Mouse (Mus musculus): ENCODE measurements around the gene Cfap221. TPM values are rescaled to one million over a fixed set of nuclear protein-coding genes. Genes with fewer than 3 reads are reported as not detected.

Cfap221 gene
- total and polyA plus RNA-seq, 2 experiments = not detected

DNA sequence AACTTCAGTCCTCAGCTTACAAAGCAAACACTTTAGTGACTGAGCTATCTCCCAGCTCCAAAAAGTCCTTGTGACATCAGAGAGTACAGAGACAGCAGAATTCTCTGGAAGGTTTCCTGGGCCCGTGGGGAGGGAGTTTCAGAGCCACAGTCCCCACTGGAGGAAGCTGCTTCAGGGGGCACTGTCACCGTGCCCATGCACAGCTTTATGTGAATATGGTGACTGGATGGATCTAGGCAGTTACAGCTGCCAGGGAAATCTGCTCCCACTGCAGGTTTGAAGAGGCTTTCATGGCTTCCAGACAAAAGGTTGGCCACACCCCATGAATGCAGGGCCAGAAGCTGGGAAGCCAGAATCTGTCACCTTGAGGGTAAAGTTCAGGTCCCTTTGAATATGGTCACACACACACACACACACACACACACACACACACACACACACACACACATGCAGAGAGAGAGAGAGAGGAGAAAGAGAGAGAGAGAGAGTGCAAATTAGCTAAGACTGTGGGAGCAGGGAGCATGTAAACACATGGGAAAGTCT lies 89.8 kb downstream of the Cfap221 start:
- Histone ChIP-seq H3K27ac (replicated peaks; ENCODE audit: insufficient read depth, low read depth, low read length) (peak overlapping the region; percentile 33), H3K4me1 (ENCODE audit: control insufficient read depth, insufficient read depth, low read length) (0 out of 2 replicates have a peak, but pooled peaks cover 4% of the 10 kb centered on the region), H3K4me3 (ENCODE audit: insufficient read depth, low read depth, low read length) (no peak overlapping the region), H3K9ac (ENCODE audit: low read depth, low read length) (no peak overlapping the region), H3K27me3 (ENCODE audit: control insufficient read depth, insufficient read depth, low read length) (no peaks in the 10 kb centered on the region), H3K79me2 (ENCODE audit: control insufficient read depth, insufficient read depth, low read length) (no peaks in the 10 kb centered on the region), H3K36me3 (ENCODE audit: control insufficient read depth, insufficient read depth, low read length) (no peaks in the 10 kb centered on the region; the same call in 1 of the 2 replicates)
- 24% methylated on average over 2 of the region's 2 CpGs for WGBS
- TF ChIP-seq CTCF (IDR thresholded peaks at IDR 0.05; ENCODE audit: low read depth, low read length) (no peak), POLR2A (IDR thresholded peaks at IDR 0.05; ENCODE audit: extremely low read depth, insufficient read depth, low read length) (no peak)
- peak; percentile 82 for DNase-seq (ENCODE audit: extremely low read depth, low read depth, low spot score)

GRCm38 (mm10) chr1:119903231-119903620 lies 93.8 kb downstream of the Cfap221 start:
- WGBS = 78% methylated on average over 6 of the region's 6 CpGs
- no peaks in the 10 kb centered on the region for H3K27me3 ChIP-seq (ENCODE audit: control insufficient read depth, insufficient read depth, low read length)
- no peak overlapping the region for H3K9ac ChIP-seq (ENCODE audit: low read depth, low read length)
- H3K27ac ChIP-seq (replicated peaks; ENCODE audit: insufficient read depth, low read depth, low read length) = no peak overlapping the region
- H3K4me1 ChIP-seq (ENCODE audit: control insufficient read depth, insufficient read depth, low read length) = 0 out of 2 replicates have a peak, but pooled peaks cover 2% of the 10 kb centered on the region
- no peaks in the 10 kb centered on the region for H3K79me2 ChIP-seq (ENCODE audit: control insufficient read depth, insufficient read depth, low read length)
- TF ChIP-seq POLR2A (IDR thresholded peaks at IDR 0.05; ENCODE audit: extremely low read depth, insufficient read depth, low read length) (no peak), CTCF (IDR thresholded peaks at IDR 0.05; ENCODE audit: low read depth, low read length) (no peak)
- no peak overlapping the region for H3K4me3 ChIP-seq (ENCODE audit: insufficient read depth, low read depth, low read length)
- no peaks in the 10 kb centered on the region for H3K36me3 ChIP-seq (ENCODE audit: control insufficient read depth, insufficient read depth, low read length)
- no peak for DNase-seq (ENCODE audit: extremely low read depth, low read depth, low spot score)

DNA sequence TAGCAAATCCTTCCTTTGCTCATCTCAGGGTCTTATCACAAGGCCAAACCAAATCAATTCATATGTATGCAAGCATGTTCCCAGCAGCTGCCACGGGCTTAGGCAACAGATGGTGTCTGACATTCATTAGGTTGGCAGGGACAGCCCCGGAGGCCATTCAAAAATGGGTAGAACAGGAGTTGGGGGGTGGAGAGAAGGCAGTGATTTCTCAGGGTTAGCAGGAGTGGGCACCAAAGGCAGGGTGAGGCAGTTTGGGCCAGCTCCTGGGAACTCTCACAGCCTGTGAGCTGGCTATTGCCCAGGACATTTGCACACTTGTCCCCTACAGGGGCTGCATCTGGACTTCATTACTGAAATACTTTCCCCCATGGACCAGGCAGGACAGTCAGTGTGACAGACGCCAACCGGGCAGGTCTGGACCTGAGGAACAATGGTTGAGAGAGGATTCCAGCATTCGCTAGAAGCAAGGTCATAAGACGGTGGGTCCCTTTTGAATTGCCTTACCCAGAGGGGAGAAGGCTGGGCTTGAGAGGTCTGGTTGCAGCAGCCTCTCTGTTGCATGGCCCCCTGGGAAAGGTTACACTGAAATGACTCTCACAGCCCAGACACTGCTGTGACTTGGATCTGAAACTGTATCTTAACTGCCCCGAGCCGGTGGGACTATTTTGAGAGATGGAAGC lies 94.3 kb downstream of the Cfap221 start:
- Histone ChIP-seq H3K4me3 (ENCODE audit: insufficient read depth, low read depth, low read length) (no peak overlapping the region), H3K27me3 (ENCODE audit: control insufficient read depth, insufficient read depth, low read length) (no peaks in the 10 kb centered on the region), H3K27ac (replicated peaks; ENCODE audit: insufficient read depth, low read depth, low read length) (no peak overlapping the region), H3K79me2 (ENCODE audit: control insufficient read depth, insufficient read depth, low read length) (no peaks in the 10 kb centered on the region), H3K9ac (ENCODE audit: low read depth, low read length) (no peak overlapping the region), H3K36me3 (ENCODE audit: control insufficient read depth, insufficient read depth, low read length) (no peaks in the 10 kb centered on the region), H3K4me1 (ENCODE audit: control insufficient read depth, insufficient read depth, low read length) (0 out of 2 replicates have a peak, but pooled peaks cover 2% of the 10 kb centered on the region)
- no peak for DNase-seq (ENCODE audit: extremely low read depth, low read depth, low spot score)
- no peak for TF ChIP-seq CTCF (IDR thresholded peaks at IDR 0.05; ENCODE audit: low read depth, low read length)
- 82% methylated on average over 8 of the region's 8 CpGs for WGBS

DNA sequence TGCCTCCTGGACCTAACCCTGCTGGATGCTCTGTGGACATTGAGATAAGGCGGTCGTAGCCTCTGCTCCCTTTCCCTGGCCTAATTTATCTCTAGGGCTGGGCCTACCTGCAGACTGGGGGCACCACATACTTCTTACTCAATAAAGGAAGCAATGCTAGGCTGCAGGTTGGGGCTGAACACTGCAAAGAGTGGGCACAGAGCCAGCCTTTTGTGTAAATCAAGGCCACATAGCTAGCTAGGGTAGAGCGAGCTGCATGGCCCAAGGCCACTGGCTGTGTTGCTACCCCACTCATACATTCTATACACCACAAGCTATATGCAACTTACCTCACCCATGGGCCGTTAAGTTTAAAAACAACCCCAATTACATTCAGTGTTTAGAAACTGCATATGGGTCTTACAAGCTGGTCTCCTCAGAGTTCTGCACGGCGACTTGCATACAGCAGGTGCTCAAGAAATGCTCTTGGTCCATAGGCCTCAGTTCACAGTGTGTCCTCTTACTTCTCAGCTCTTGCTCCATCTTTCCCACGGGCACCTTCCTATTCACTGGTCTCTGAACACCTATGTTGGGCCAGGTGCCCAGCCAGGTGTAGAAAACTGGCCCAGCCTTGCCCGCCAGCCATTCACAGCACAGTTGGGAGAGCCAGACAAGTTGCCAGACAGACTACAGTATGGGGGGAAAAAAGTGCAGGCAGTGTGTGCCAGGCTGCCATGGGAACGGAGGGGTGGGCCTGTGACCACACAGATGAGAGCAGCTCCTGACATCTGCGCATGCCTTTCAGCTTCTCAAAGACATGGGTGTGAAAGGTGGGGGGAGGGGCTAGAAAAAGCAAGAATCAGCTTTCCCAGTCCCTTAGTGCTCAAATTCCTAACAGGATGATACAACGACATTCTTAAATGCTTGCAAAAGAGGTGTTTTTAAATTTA lies 97.6 kb downstream of the Cfap221 start:
- no peak for DNase-seq (ENCODE audit: extremely low read depth, low read depth, low spot score)
- WGBS = 80% methylated on average over 11 of the region's 11 CpGs
- H3K4me3 ChIP-seq (ENCODE audit: insufficient read depth, low read depth, low read length) = no peak overlapping the region
- no peak overlapping the region for H3K9ac ChIP-seq (ENCODE audit: low read depth, low read length)
- no peak for TF ChIP-seq CTCF (IDR thresholded peaks at IDR 0.05; ENCODE audit: low read depth, low read length)
- no peak for TF ChIP-seq POLR2A (IDR thresholded peaks at IDR 0.05; ENCODE audit: extremely low read depth, insufficient read depth, low read length)
- no peaks in the 10 kb centered on the region for H3K36me3 ChIP-seq (ENCODE audit: control insufficient read depth, insufficient read depth, low read length)
- H3K27ac ChIP-seq (replicated peaks; ENCODE audit: insufficient read depth, low read depth, low read length) = no peak overlapping the region
- no peaks in the 10 kb centered on the region for H3K79me2 ChIP-seq (ENCODE audit: control insufficient read depth, insufficient read depth, low read length)
- no peaks in the 10 kb centered on the region for H3K27me3 ChIP-seq (ENCODE audit: control insufficient read depth, insufficient read depth, low read length)
- no peaks in the 10 kb centered on the region; the same call in 1 of the 2 replicates for H3K4me1 ChIP-seq (ENCODE audit: control insufficient read depth, insufficient read depth, low read length)

DNA sequence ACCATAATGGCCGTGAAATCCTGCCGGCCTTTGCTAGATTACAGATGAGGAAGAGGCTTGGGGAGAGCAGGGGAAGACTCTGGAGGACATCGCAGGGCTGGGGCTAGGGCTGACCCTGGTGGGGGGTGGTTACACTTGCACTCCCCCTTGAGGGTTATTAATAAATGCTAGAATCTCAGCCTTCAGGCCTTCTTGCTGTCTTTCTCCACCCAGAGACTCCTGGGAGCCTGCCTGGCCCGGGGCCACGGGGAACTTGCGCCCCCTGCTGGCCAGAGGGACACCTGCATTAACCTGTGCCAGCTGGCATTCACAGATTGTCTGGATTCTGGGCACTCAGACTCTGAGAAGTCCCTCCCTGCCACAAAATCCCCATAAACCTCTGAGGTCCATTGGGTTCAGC lies 102.1 kb downstream of the Cfap221 start:
- Histone ChIP-seq H3K27ac (replicated peaks; ENCODE audit: insufficient read depth, low read depth, low read length) (no peak overlapping the region), H3K4me3 (ENCODE audit: insufficient read depth, low read depth, low read length) (no peak overlapping the region), H3K36me3 (ENCODE audit: control insufficient read depth, insufficient read depth, low read length) (no peaks in the 10 kb centered on the region), H3K9ac (ENCODE audit: low read depth, low read length) (no peak overlapping the region), H3K79me2 (ENCODE audit: control insufficient read depth, insufficient read depth, low read length) (no peaks in the 10 kb centered on the region), H3K27me3 (ENCODE audit: control insufficient read depth, insufficient read depth, low read length) (no peaks in the 10 kb centered on the region), H3K4me1 (ENCODE audit: control insufficient read depth, insufficient read depth, low read length) (no peaks in the 10 kb centered on the region; the same call in 1 of the 2 replicates)
- TF ChIP-seq POLR2A (IDR thresholded peaks at IDR 0.05; ENCODE audit: extremely low read depth, insufficient read depth, low read length) (no peak), CTCF (IDR thresholded peaks at IDR 0.05; ENCODE audit: low read depth, low read length) (peak; percentile 86)
- WGBS = 41% methylated on average over 6 of the region's 6 CpGs
- peak; percentile 47 for DNase-seq (ENCODE audit: extremely low read depth, low read depth, low spot score)
